Mouse (Mus musculus) Muller cell, postnatal 12 days (primary cell): ENCODE data around the gene Mob3a.

Experiments
- DNase-seq: peaks from one replicate; pipeline ENCODE4 v3.0.0-alpha.2; 2015; ENCODE audit errors: inconsistent ontology term

Gene Mob3a

DNA sequence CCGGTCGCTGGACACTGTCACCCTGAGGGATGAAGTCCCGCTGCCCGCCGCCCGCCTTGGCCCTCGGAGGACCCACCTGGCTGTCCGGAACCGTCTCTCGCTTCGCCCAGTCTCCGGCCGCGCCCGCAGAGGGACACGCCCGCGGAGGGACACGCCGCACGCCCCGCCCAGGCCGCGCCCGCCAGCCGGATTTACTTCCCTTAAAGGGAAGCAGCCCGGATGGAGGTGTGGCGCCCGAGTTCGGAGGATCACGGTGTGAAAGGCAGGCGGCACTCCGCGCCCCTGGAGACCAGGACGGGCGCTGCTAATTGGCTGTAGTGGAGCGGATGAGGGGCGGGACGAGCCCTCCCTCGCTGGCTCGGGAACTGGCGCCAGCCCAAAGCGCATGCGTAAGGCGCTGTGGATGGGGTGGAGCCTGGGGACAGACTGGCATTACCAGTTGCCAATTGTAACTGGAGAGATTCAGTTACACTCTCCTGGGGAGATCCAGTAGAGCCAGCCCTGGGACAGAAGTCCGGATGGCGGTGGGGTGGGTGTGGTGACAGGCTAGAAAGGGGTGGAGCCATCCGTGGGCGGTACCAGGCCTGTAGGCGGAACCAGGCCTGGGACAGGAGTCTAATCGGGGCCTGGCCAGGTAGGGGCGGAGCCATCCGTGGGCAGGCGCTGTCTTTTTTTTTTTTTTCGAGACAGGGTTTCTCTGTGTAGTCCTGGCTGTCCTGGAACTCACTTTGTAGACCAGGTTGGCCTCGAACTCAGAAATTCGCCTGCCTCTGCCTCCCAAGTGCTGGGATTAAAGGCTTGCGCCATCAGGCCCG, at the start of gene Mob3a, which contains the start of gene Izumo4:
TSS of gene Mob3a (minus strand) at position 257 of the 815 bp plus-strand sequence.
TSS of gene Izumo4 (plus strand) at position 464 of the 815 bp plus-strand sequence.
- peak; percentile 100 for DNase-seq

DNA sequence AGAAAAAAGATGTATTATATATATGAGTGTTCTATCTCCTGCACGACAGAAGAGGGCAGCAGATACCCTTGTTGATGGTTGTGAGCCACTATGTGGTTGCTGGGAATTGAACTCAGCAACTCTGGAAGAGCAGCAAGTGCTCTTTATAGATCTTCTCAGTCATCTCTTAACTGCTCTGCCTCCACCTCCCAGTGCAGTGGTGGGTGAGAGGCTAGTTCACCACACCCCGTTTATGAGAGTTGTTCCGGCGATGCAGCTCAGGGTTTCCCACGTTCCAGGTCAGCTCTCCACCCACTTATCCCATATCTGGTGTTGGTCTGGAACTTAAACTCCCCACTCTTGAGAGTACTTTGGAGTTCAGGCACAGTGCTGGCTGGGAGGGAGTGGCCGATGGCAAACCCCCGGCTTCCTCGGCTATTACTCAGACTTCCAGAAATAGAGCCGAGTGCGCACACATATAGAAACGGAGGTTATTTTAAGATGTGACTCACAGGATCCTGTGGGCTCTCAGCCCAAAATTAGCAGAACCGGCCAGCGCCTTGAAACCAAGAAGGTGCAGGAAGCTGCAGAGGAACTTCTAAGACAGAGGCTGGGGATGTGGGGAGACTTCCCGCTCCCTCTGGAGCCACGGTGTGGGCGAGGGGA, 49.5 kb upstream of the Mob3a start:
- DNase-seq, result peak; percentile 87

DNA sequence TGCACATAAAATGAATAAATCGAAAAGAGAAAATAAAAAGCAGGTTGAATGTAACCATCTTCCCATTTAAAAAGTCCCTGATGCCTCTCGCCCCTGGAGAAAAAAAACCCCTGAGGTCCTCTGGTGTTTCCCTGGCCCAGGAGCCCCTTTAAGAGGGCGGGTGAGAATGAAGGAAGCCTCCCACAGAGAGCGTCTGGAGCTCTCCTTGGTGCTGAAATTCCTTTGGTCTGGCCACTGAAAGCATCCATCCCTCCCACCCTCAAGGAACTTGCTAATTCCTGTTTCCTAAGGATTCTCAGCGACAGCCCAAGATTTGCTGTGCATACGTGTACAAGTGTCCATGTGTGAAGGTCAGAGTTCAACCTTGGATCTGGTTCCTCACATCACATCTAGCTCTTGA, 46.8 kb upstream of the Mob3a start:
- peak; percentile 74 for DNase-seq

DNA sequence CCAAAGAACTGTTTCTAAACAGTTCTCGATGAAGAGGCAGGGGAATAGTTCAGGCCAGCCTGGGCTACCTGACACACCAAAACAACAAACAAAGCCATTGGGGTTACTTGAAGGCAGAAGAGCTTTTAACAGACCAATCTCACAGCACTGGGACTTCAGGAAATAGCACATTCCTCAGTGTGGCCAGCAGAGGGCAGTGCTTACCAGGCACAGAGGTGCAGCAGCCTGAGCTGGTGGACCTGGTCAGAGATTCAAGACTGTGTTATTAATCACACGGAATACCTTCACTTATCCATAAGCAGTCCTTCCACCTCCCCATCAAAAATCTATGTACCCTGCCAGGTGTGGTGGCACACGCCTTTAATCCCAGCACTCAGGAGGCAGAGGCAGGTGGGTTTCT, 45.6 kb upstream of the Mob3a start:
- DNase-seq, result peak; percentile 56

DNA sequence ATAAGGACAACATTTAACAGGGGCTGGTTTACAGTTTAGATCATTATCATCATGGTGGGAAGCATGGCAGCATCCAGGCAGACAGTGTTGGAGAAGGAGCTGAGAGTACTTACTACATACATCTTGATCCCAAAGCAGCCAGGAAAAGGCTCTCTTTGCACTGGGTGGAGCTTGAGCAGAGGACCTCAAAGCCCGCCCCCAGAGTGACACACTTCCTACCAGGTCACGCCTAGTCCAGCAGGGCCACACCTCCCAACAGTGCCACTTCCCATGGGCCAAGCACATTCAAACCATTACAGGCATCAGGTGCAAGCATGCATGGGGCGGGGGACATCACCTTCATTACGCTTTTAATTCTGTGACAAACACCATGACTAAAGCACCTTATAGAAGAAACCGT, 42.5 kb upstream of the Mob3a start:
- peak; percentile 35 for DNase-seq

DNA sequence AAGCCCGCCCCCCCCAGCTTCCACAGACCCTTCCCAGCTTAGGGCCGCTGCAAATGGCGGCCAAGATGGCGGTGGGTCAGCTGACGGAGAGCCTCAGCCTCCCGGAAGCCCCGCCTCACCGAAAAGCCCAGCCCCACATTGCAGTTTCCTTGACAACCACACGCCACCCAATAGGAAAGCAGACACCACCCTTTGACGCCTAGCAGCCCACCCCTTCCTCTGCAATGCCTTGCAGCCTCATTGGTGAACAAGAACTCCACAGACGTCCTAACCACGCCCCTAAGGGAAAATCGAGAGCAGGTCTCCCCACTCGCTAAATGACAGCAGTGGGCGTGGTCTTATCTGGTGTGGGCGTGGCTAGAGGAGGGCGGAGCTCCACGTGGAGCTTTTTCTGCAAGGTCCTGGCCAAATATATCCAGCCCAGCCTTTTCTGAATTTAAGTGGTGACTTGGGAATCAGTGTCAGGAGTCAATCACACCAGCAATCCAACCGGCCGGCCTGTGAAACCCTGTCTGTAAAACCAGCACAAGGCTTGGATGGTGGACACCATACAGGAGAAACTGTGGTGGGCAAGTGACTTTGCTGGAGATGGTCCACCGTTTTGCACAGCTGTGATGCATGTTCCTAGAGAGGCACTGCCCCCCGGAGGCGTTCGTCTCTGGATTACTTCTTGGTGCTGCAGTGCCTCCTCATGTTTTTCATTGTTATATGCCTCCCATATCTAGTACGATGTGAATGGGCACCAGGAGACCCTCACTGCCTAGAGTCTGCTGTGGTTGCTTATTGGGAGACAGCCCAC, 40.6 kb upstream of the Mob3a start, which contains the start of gene Ap3d1:
TSS of gene Ap3d1 (minus strand) at position 85 of the 799 bp plus-strand sequence.
- peak; percentile 98 for DNase-seq

GRCm38 (mm10) chr10:80741634-80742179, 39.9 kb upstream of the Mob3a start:
- no peak for DNase-seq

GRCm38 (mm10) chr10:80741146-80741545, 39.4 kb upstream of the Mob3a start:
- peak; percentile 32 for DNase-seq

- DNase-seq, result no peak
Observed at GRCm38 (mm10) chr10:80738657-80739056, 36.9 kb upstream of the Mob3a start.

DNA sequence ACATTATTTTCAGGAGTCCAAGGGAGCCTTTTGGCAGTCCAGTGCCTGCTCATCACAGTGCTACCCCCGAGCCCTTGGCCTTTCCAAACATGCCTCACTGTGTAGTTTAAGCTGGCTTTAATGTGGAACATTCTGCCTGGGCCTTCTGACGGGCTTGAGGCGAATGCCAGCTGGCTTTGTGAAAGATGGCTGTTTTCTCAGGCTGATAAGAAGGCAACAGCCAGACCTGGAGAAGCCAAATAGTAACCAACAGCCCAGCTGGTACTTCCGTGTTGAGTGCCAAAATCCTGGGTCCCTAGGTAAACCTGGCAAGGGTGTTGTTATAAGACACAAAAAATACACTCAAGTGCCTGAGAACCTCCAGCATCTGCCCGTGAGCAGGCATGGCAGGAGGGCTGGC, 35.0 kb upstream of the Mob3a start:
- no peak for DNase-seq

GRCm38 (mm10) chr10:80732611-80733101, 30.9 kb upstream of the Mob3a start:
- DNase-seq, result no peak

DNA sequence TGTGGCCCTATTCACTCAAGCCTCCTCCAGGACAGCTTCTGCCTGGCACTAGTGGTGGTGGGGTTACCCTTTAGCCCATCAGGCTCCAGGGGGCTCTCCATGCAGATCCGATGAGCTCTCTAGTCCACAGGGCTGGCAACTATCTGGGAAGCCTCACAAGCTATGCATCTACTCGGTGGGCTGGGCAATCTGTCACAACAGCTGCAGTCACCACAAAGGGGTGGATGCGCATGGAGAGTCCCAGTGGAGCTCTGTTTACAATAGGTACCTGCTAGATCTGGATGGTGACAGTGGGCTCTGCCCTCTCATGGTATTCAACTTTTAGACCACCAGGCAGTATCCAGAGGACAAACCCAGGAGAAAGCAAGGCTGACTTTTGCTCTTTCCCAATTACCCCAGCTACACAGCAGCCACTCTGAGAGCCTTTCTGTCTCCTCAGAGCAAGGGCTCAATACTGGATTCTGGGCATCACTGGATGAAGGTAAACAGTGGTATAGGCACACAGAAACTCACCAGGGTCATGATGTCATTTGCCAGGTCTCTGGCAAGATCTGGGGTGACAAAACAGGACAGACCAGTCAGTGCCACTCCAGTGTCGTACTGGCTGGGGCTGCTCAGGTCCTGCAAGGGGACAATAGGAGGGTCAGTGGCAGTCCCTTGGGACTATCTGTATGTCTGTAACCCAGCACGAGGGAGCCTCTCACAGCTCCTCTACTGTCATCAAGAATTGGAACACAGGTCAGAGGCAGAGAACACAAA, 25.8 kb upstream of the Mob3a start:
- no peak for DNase-seq

GRCm38 (mm10) chr10:80717281-80717680, 15.5 kb upstream of the Mob3a start:
- DNase-seq, result no peak

DNA sequence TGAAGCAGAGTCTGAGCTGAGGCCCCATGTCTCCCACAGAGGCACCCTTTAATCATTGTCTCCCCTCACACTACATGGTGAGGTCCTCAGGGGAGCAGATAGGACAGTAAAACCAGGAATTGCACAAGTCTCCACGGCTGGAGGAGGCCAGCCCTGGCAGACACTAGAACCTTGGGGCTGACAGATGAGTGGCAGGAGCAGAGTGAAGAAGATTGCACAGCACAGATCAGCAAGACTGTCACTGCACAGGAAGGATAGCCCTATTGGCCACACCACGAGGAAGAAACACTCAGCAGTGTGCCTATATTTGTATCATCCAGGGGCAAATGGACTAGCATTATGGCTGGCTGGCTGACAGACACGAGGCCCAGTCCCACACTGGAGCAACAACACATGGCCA, 9.1 kb upstream of the Mob3a start:
- DNase-seq, result no peak

GRCm38 (mm10) chr10:80705479-80705878, 3.7 kb upstream of the Mob3a start:
- no peak for DNase-seq

DNA sequence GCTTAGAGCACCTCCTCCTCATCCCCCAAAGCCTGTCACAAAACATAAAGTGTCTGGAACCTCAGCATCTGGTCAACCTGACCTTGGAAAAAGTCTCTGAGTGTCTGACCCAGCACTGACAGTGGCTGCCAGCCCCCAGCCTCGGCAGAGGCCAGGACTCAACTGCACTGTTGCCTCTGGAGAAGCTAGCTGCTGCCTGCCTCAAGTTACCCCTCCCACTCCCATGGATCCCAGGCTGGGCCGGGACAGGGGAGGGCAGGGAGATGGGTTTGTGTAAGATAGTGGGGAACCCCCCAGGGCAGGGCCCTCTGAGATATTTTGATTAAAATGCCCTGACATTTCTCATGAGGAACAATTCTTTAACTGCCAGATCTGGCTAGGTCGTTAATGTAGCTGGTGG, 3.3 kb upstream of the Mob3a start:
- DNase-seq, result no peak

GRCm38 (mm10) chr10:80704418-80704817, 2.6 kb upstream of the Mob3a start:
- no peak for DNase-seq

- no peak for DNase-seq
Observed at GRCm38 (mm10) chr10:80703643-80704042, 1.9 kb upstream of the Mob3a start.

DNA sequence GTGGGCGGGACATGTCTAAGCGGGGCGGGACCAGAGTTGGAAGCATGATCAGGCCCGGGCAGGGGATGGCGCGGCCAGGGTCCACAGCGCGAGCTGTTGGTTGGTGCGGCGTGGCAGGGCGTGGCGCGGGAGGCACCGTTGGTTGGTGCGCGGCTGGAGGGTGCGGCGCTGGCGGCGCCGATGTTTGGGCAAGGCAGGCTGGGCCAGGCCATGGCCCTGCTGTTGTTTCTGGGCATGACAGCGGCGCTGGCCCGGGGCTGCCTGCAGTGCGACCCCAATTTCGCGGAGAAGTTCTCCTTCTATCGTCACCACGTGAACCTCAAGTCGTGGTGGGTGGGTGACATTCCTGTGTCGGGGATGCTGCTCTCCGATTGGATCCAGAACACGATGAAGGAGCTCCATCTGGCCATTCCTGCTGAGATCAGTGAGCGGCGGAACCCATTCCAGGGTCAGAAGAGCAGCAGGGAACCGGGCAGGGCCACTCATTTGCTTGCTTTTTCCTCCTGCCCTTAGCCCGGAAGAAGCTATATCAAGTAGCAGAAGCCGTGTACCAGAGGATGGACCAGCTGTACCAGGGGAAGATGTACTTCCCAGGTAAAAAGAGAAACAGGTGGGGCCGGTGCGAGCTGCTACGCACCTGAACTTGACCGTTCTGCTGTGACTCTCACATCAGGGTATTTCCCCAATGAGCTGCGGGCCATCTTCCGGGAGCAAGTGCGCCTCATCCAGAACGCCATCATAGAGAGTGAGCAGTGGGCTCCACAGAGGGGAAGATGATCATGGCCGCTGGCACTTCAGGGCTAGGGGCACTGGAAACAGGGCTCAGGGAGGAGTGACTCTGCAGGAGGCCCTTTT, 986 bp upstream of the Mob3a start:
- peak; percentile 99 for DNase-seq

DNA sequence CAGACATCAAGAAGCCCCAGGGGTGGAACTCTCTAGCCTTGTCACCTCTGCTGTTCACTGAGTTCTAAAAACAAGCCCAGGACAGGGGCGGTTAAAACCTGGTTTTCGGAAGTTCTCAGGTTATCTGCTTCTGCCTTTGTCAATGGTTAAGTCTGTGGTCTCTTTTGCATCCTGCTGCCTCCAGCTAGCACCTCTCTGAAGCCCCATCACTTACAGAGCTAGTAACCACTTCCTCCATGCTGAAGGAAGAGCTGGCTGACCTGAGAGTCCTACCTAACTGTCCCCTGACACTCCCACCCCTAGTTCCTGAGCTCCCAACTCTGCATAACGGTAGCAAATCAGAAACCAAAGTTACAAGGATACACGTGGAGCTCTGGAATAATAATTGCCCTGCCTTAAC, 1.0 kb downstream of the Mob3a start:
- peak; percentile 7 for DNase-seq
